In genomic region chr3:89539740-89540370, GRCm38 (mm10) we compare ENCODE assay signal across 13 mouse cellular contexts. TPM values are rescaled to one million over a fixed set of nuclear protein-coding genes. Genes with fewer than 3 reads are reported as not detected.
DNase-seq lines count a peak whose midpoint lies in the region; ATAC-seq lines count a peak whose summit lies in the region.
"Had no signal": no experiment of that assay in that cellular context is flagged by ENCODE, and none has a peak within 500 bp of the region (broad histone marks: within the 10 kb centered on the region; RNA-seq: fewer than 3 reads in every experiment).

No protein-coding gene starts in this region.

- 0 out of 2 replicates have a peak, but pooled peaks have one; percentile 37 for ATAC-seq in midbrain, embryonic 15.5 days (replicated peaks)
- no peak for ATAC-seq in midbrain, embryonic 13.5 days
- ATAC-seq in embryonic facial prominence, embryonic 15.5 days (ENCODE audit: insufficient number of reproducible peaks, low FRiP score, low TSS enrichment, low read depth), result peak; percentile 59; the same call in 1 of the 2 replicates
- ATAC-seq in activated CD4-positive, CD25-positive, alpha-beta regulatory T cell, adult 4 months, result no peak
- ATAC-seq: liver, embryonic 12.5 days had no signal

- H3K4me2 ChIP-seq in midbrain, embryonic 15.5 days, result no peak overlapping the region
- H3K4me2 ChIP-seq in midbrain, embryonic 13.5 days (replicated peaks), result no peak overlapping the region
- no peak overlapping the region for H3K4me2 ChIP-seq in embryonic facial prominence, embryonic 15.5 days (replicated peaks)
- H3K4me2 ChIP-seq: liver, embryonic 12.5 days had no signal

- WGBS in midbrain, embryonic 15.5 days, result 55% methylated on average over 9 of the region's 9 CpGs
- WGBS in midbrain, embryonic 13.5 days, result 76% methylated on average over 9 of the region's 9 CpGs
- 49% methylated on average over 9 of the region's 9 CpGs for WGBS in embryonic facial prominence, embryonic 15.5 days

- H3K4me3 ChIP-seq in midbrain, embryonic 15.5 days, result no peak overlapping the region
- H3K4me3 ChIP-seq in midbrain, embryonic 13.5 days (replicated peaks), result no peak overlapping the region
- no peak overlapping the region for H3K4me3 ChIP-seq in embryonic facial prominence, embryonic 15.5 days (replicated peaks)
- H3K4me3 ChIP-seq: liver, embryonic 12.5 days had no signal

- H3K4me1 ChIP-seq in midbrain, embryonic 15.5 days, result peaks cover 6% of the 10 kb centered on the region; the same call in 1 of the 2 replicates
- H3K4me1 ChIP-seq in midbrain, embryonic 13.5 days (replicated peaks), result peaks cover 6% of the 10 kb centered on the region
- peaks cover 14% of the 10 kb centered on the region for H3K4me1 ChIP-seq in embryonic facial prominence, embryonic 15.5 days

- no peaks in the 10 kb centered on the region for H3K36me3 ChIP-seq in midbrain, embryonic 15.5 days (replicated peaks)
- no peaks in the 10 kb centered on the region for H3K36me3 ChIP-seq in midbrain, embryonic 13.5 days
- no peaks in the 10 kb centered on the region for H3K36me3 ChIP-seq in embryonic facial prominence, embryonic 15.5 days
- H3K36me3 ChIP-seq: liver, embryonic 12.5 days had no signal

- no peak overlapping the region for H3K27ac ChIP-seq in midbrain, embryonic 15.5 days
- no peak overlapping the region for H3K27ac ChIP-seq in midbrain, embryonic 13.5 days
- H3K27ac ChIP-seq in embryonic facial prominence, embryonic 15.5 days (replicated peaks), result peak overlapping the region; percentile 39
- H3K27ac ChIP-seq: kidney, postnatal 0 days; liver, embryonic 12.5 days had no signal

- no peak overlapping the region for H3K9ac ChIP-seq in midbrain, embryonic 15.5 days
- no peak overlapping the region for H3K9ac ChIP-seq in midbrain, embryonic 13.5 days (replicated peaks)
- no peak overlapping the region for H3K9ac ChIP-seq in embryonic facial prominence, embryonic 15.5 days
- H3K9ac ChIP-seq: liver, embryonic 12.5 days had no signal

- H3K9me3 ChIP-seq in midbrain, embryonic 15.5 days, result no peaks in the 10 kb centered on the region
- no peaks in the 10 kb centered on the region for H3K9me3 ChIP-seq in midbrain, embryonic 13.5 days
- H3K9me3 ChIP-seq in embryonic facial prominence, embryonic 15.5 days (replicated peaks), result no peaks in the 10 kb centered on the region
- H3K9me3 ChIP-seq: liver, embryonic 12.5 days had no signal

- DNase-seq in frontal cortex, postnatal 10 days (ENCODE audit: low spot score in 2 of 2), result peak; percentile 61 to 62
- DNase-seq in frontal cortex, adult 2 months (ENCODE audit: extremely low spot score in 1 of 2, low spot score in 1 of 2), result no peak
- peak; percentile 70 to 71 for DNase-seq in layer of hippocampus, postnatal 25 days (ENCODE audit: extremely low spot score in 1 of 2, low spot score in 1 of 2)
- DNase-seq in embryo, embryonic 11 days, result no peak
- DNase-seq: thymus, postnatal 36 days had no signal

- H3K27me3 ChIP-seq in midbrain, embryonic 15.5 days (replicated peaks), result no peaks in the 10 kb centered on the region
- H3K27me3 ChIP-seq in midbrain, embryonic 13.5 days, result no peaks in the 10 kb centered on the region
- H3K27me3 ChIP-seq in embryonic facial prominence, embryonic 15.5 days, result no peaks in the 10 kb centered on the region
- H3K27me3 ChIP-seq: CH12.LX had no signal

RNA-seq across cellular contexts. Expression of gene Kcnn3, which starts 19.9 kb away (rescaled TPM):
- 11.4 and 15.8 TPM in 2 replicates for polyA plus RNA-seq in frontal cortex, adult 2 months (2012; rRNA removed)
- 8.5 and 8.7 TPM in 2 replicates for polyA plus RNA-seq in midbrain, embryonic 15.5 days (2015; fragmentation: Nextera tagmentation; extraction: Ambion mirVana)
- polyA plus RNA-seq in midbrain, embryonic 13.5 days (2015; fragmentation: Nextera tagmentation; extraction: Ambion mirVana), result 4.4 and 5.0 TPM in 2 replicates
- polyA plus RNA-seq in embryonic facial prominence, embryonic 15.5 days (2015; fragmentation: Nextera tagmentation; extraction: Ambion mirVana), result 2.7 and 4.3 TPM in 2 replicates
- total RNA-seq in layer of hippocampus, postnatal 25 days (2021), result 10 to 100 TPM; 22.9 to 23.5 TPM
- not detected for polyA plus RNA-seq in activated CD4-positive, CD25-positive, alpha-beta regulatory T cell, adult 4 months (2017; shearing (Covaris generic))
- total RNA-seq: CH12.LX; megakaryocyte, adult 5-6 weeks had no signal
- polyA plus RNA-seq: liver, embryonic 12.5 days had no signal

Comparison
In these comparisons a context has a peak if more than half of its experiments do, and no peak if none do; other contexts are left out.
1. DNase-seq: peak in frontal cortex, postnatal 10 days (2 of 2) and layer of hippocampus, postnatal 25 days (2 of 2); none in frontal cortex, adult 2 months (0 of 2) and embryo, embryonic 11 days (single experiment).
2. ATAC-seq: peak in midbrain, embryonic 15.5 days (single experiment) and embryonic facial prominence, embryonic 15.5 days (single experiment); none in midbrain, embryonic 13.5 days (single experiment) and activated CD4-positive, CD25-positive, alpha-beta regulatory T cell, adult 4 months (single experiment).